Mouse (Mus musculus) frontal cortex, postnatal 10 days (tissue): ENCODE measurements around the gene Mcrs1.
"Not testable (repeated sequence)": the region's sequence is repeated elsewhere in the genome, so short reads cannot be mapped to it uniquely, and the experiment has no call there.

Experiments used
- DNase-seq, 2 experiments: peaks; one replicate each; pipeline ENCODE4 v3.0.0; 2022; ENCODE audit warnings: low spot score in 2 of 2, mixed read lengths in 1 of 2

Mcrs1 gene

GRCm38 (mm10) chr15:99251626-99252380 lies at the start of gene Mcrs1:
Mcrs1 (minus strand) TSS chr15:99251961.
- peak; percentile 97 for DNase-seq

DNA sequence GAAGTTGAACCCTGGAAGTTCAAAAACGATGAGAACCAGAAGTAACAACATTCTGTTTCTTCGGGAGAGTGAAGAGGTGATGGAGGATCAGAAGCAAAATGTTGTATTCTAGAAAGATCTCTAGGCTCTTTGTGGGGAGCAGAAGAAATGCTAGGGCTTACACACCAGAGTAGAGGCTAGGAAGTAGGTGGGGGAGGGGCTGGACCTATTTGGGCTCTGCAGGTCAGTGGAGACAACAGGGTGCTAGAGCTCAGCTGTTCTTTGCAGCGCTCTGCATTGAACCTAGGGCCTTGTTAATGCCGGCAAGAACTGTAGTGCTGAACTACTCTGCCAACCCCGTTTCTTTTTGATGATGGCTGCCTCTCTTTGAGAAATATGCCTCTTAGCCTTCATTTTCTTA lies 44.5 kb upstream of the Mcrs1 start:
- no peak for DNase-seq

DNA sequence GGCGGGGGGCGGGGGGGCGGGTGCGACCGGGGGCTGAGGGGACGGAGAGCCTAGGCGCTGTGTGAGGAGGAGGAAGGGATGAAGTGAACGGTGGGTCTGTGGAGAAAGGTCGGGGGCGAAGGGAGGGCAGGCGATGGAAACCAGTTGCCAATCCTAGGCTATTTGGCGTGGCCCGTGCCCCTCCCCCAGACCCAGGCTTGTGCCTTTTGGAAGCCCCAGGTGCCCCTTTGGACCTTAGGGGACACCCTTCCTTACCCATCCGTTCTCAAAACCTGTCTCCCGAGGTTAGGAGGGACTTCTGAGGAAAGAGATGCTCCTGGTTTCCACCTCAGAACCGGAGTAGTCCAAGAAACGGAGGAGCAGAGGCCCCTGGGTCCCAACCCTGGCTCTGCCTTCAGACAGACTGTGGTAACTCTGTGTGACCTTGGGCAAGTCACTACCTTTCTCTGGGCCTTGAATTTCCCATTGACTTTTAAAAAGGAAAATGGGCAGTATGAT lies 43.8 kb upstream of the Mcrs1 start, which contains the start of gene Fam186b:
Fam186b (minus strand) TSS at position 405 of the 498 bp plus-strand sequence.
- DNase-seq: peak in 1 of 2 experiments; percentile 51

GRCm38 (mm10) chr15:99294813-99295374 lies 43.1 kb upstream of the Mcrs1 start, which contains the start of gene Prpf40b:
Prpf40b (plus strand) TSS chr15:99295087.
- DNase-seq: peak; percentile 96

DNA sequence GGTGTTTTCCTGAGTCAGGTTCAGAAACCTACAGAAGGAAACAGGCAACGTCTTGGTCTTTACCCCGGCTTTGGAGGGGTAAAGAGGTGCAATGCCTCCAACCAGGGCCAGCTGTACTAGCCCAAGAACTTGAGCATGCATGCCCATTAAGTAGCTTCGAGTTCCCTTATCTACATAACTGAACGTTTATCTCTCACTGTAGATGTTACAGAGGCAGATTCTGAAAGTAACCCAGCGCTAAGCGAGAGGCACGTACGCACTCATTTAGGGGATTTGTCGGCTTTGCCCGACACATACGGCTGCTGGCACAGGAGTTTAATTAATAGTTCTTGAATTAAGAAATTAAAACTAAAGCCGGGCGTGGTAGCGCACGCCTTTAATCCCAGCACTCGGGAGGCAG lies 42.5 kb upstream of the Mcrs1 start:
- DNase-seq: no peak

GRCm38 (mm10) chr15:99290586-99290985 lies 38.8 kb upstream of the Mcrs1 start:
- DNase-seq: no peak

- DNase-seq: no peak
Measured at GRCm38 (mm10) chr15:99285189-99285535, 33.4 kb upstream of the Mcrs1 start.

GRCm38 (mm10) chr15:99284527-99285188 lies 32.9 kb upstream of the Mcrs1 start:
- DNase-seq: no peak

DNA sequence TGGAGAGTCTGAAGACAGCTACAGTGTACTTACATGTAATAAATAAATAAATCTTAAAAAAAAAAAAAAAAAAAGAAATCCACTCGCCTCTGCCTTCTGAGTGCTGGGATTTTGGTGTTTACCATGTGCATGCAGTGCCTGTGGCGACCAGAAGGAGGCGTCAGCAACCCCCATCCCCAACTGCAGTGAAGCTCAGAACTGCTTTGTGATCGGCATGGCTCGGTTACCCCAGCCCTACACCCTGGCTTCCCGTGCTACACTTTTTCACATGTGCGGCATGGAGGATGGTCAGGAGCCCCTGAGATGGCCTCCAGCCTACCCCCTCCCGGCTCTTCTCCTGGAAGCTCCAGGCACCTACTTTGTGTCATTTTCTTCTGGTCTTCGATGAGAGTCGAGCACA lies 31.7 kb upstream of the Mcrs1 start:
- DNase-seq: no peak

- no peak for DNase-seq
Measured at GRCm38 (mm10) chr15:99278271-99278670, 26.5 kb upstream of the Mcrs1 start.

GRCm38 (mm10) chr15:99276095-99276494 lies 24.3 kb upstream of the Mcrs1 start:
- no peak for DNase-seq

GRCm38 (mm10) chr15:99265679-99266078 lies 13.9 kb upstream of the Mcrs1 start:
- DNase-seq: peak; percentile 45 to 55

GRCm38 (mm10) chr15:99264363-99264762 lies 12.6 kb upstream of the Mcrs1 start:
- no peak for DNase-seq

DNA sequence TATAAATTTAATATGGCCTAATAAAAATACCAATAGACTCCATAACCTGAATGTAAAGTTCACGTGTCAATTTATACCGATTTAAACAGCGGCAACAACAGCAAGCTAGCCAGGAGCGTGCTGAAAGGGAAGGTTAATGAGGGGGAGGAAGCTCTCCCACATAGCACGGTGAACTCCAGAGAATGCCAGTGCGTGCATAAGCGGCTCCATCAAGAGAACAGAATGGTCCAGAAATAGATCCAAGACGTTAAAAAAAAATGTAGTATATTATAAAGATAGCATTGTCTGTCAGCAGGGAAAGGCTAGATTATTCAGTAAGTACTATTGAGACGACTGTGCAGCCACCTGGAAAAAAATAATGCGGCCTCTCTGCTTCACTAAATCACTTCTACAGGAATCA lies 10.9 kb upstream of the Mcrs1 start:
- DNase-seq: no peak

DNA sequence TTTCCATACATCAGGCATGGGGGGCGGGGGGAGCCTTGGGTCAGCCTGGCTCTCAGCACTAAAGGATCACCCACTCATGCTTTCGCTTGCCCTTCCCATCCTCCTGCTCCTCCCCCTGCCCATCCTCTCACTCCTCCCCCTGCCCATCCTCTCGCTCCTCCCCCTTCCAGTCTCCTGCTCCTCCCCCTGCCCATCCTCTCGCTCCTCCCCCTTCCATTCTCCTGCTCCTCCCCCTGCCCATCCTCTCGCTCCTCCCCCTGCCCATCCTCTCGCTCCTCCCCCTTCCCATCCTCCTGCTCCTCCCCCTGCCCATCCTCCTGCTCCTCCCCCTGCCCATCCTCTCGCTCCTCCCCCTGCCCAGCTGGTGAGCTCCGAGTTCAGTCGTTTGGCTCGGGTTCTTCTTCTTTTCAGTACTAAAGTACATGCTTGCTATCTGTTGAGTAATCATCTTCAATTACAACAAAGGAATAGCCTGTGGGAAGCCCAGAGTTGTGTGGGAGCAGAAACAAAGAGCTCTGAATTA lies 8.0 kb upstream of the Mcrs1 start:
- peak; percentile 40 to 46 for DNase-seq

DNA sequence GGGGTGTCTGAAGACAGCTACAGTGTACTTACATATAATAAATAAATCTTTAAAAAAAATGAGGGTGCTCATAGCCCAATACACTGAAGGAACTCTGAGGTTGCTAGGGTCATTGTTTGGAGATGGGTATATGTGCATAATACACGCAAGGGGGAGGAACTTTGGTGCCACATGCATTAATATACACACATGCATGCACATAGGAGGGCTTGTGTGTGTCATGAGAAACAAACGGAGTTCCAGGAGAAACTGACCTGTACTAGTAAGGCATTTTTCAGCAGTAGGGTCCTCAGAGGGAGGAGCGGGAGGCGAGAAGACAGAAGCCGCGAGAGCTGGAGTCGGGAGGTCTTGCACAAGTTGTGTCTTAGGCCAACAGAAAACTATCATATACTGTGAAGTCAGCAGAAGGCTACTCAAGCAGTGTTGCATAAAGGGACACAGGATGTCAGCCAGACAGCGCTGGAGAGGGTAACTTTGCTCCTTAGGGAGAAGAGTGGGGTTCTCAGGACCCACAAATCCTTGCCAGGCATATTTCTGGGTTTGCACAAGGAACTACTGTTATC lies 7.5 kb upstream of the Mcrs1 start:
- no peak for DNase-seq

- no peak for DNase-seq
Measured at GRCm38 (mm10) chr15:99255241-99255749, 3.5 kb upstream of the Mcrs1 start.

GRCm38 (mm10) chr15:99254477-99255005 lies 2.8 kb upstream of the Mcrs1 start:
- DNase-seq: no peak

- no peak for DNase-seq
Measured at GRCm38 (mm10) chr15:99253772-99254171, 2.0 kb upstream of the Mcrs1 start.

DNA sequence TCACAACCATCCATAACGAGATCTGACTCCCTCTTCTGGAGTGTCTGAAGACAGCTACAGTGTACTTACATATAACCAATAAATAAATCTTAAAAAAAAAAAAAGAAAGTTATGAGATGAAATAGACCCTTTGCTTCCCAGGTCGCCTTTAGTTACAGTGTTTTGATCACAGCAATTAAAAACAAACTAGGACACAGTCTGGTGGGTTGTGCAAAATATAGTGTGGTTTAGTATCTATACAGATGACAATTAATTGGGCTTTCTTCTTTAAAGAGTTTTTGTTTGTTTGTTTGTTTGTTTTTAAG lies 1.4 kb upstream of the Mcrs1 start:
- DNase-seq: not testable (repeated sequence)

GRCm38 (mm10) chr15:99252381-99253174 lies 817 bp upstream of the Mcrs1 start:
- DNase-seq: no peak
